Mouse (Mus musculus) limb, embryonic 13.5 days (tissue): ENCODE measurements around the gene Arhgdib. TPM values are rescaled to one million over a fixed set of nuclear protein-coding genes. Genes with fewer than 3 reads are reported as not detected.
A peak's percentile ranks its signal among the peaks of the same experiment; 100 is the strongest.

Experiments
- ATAC-seq: fragments of 200-750 bp; cut with Nextera tagmentation; 2 replicates; pipeline ENCODE4 v1.8.0; 2017; ENCODE audit warnings: low read depth, moderate number of reproducible peaks, moderate TSS enrichment; ENCODE audit not compliant: low FRiP score
- H3K27ac ChIP-seq: fragments of 300-500 bp; sonication (generic); 2 replicates; pipeline ENCODE4 v1.5.1; 2015; ENCODE audit warnings: inconsistent platforms, mild to moderate bottlenecking, moderate library complexity
- H3K27me3 ChIP-seq: fragments of 300-500 bp; sonication (generic); 2 replicates; pipeline ENCODE4 v1.6.1; 2015; ENCODE audit warnings: mild to moderate bottlenecking, inconsistent platforms
- H3K36me3 ChIP-seq: fragments of 300-500 bp; sonication (generic); 2 replicates; pipeline ENCODE4 v1.6.1; 2015; ENCODE audit warnings: inconsistent platforms, mild to moderate bottlenecking, moderate library complexity
- H3K4me1 ChIP-seq: fragments of 300-500 bp; sonication (generic); 2 replicates; pipeline ENCODE4 v1.6.1; 2015; ENCODE audit warnings: inconsistent platforms
- H3K4me2 ChIP-seq: fragments of 300-500 bp; sonication (generic); replicated peaks from 2 replicates; pipeline ENCODE4 v1.6.1; 2015; ENCODE audit warnings: inconsistent platforms, mild to moderate bottlenecking, moderate library complexity
- H3K4me3 ChIP-seq: fragments of 300-500 bp; sonication (generic); 2 replicates; pipeline ENCODE4 v1.5.1; 2015; ENCODE audit warnings: moderate library complexity, mild to moderate bottlenecking, inconsistent platforms
- H3K9ac ChIP-seq: fragments of 300-500 bp; sonication (generic); 2 replicates; pipeline ENCODE4 v1.6.1; 2015; ENCODE audit warnings: mild to moderate bottlenecking, inconsistent platforms
- H3K9me3 ChIP-seq: fragments of 300-500 bp; sonication (generic); 2 replicates; pipeline ENCODE4 v1.6.1; 2016; ENCODE audit warnings: inconsistent platforms
- WGBS: fragments of 180-500 bp; shearing (Covaris S2); methylation state at CpG from one replicate; pipeline ENCODE4 v1.1.7; 2015; 5-methylcytosine and 5-hydroxymethylcytosine counted together
- polyA plus RNA-seq: library from polyadenylated mRNA; unstranded; fragments of >200 nt; fragmentation: Nextera tagmentation; extraction: Ambion mirVana; gene quantifications from 2 replicates; pipeline ENCODE4 v1.2.1, GENCODE M21; 2015

Arhgdib gene
- polyA plus RNA-seq, 1 experiment from 2014 or later: 75.3 TPM

- Histone ChIP-seq H3K4me3 (no peak overlapping the region), H3K4me1 (peaks cover 41% of the 10 kb centered on the region), H3K36me3 (no peaks in the 10 kb centered on the region), H3K27ac (peak overlapping the region; percentile 85; the same call in 1 of the 2 replicates), H3K4me2 (peak overlapping the region; percentile 57; the same call in 1 of the 2 replicates), H3K9ac (no peak overlapping the region), H3K9me3 (no peaks in the 10 kb centered on the region), H3K27me3 (no peaks in the 10 kb centered on the region)
- 73% methylated on average over 6 of the region's 6 CpGs for WGBS
- no peak for ATAC-seq
Measured at GRCm38 (mm10) chr6:136914234-136914633, 27.5 kb downstream of the Arhgdib start.

DNA sequence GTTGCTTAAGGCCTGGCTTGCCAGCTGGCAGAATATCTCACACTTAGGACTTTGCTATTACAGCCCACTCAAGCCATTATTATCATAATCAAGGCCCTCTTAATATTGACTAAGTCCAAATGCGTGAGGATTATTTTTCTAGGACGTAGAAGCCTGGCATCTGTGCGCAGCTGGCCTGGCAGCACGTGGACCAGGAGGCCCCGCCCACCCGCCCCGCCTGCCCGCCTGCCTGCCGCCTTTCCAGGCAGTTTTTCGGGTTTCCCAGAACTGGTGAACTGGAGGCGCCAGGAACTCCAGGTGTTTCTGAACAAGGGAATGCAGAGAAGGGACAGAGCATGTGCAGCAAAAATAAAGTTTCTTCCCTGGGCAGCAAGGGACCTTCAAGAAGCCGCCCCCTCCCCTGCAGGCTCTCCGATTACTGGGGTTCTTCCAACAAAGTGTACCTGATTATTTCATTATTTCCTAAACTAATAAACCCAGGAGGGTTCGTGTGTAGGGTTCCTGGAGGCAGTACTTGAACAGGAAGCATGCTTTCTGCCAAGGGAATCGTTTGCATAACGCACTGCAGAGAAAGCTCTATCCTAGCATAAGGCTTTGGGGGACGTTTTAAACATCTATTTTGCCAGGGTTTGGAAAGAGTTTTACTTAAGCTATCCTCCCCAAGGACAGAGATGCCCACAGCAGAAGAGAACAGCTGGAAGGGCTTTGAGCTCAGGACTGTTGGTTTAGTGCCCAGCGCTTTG is 28.1 kb downstream of the Arhgdib start:
- peak; percentile 83 for ATAC-seq
- no peaks in the 10 kb centered on the region for H3K27me3 ChIP-seq
- peaks cover 40% of the 10 kb centered on the region for H3K4me1 ChIP-seq
- H3K27ac ChIP-seq: peak overlapping the region; percentile 85
- peak overlapping the region; percentile 21 for H3K4me3 ChIP-seq
- 6% methylated on average over 18 of the region's 18 CpGs for WGBS
- H3K9ac ChIP-seq: peak overlapping the region; percentile 43; the same call in 1 of the 2 replicates
- H3K4me2 ChIP-seq: peak overlapping the region; percentile 57
- H3K9me3 ChIP-seq: no peaks in the 10 kb centered on the region
- H3K36me3 ChIP-seq: no peaks in the 10 kb centered on the region

- 63% methylated on average over 1 of the region's 2 CpGs for WGBS
- no peak for ATAC-seq
Measured at GRCm38 (mm10) chr6:136912751-136913265, 28.9 kb downstream of the Arhgdib start.

DNA sequence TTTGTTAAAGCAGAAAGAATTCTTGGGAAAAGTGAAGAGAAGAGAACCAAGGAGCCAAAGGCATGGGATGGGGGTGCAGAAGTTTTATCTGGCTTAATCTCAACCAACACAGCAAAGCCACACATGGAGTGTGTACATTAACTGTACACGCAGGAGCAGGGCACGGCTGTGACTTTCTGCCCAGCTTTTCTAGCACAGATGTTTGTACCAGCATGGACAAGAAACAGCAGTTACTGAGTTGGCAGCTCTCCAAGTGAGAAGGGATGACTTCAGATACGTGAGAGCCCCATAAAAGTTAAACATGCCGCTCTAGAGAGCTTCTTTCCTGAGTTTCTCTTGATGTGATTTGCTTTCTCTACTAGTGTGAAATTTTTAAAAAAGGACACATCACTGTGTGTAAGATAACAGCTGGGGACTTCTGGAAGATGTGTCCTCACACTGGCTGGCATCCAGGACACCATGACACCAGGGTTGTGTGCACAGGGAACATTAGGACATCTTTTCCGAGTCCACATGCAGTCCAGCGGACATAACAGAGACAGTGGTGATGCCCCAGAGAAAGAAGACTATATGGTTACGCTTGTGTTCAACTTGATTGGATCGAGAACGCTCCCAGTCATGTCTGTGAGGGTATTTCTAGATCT is 31.3 kb downstream of the Arhgdib start:
- 59% methylated on average over 9 of the region's 9 CpGs for WGBS
- peak; percentile 35; the same call in 1 of the 2 replicates for ATAC-seq
- no peak overlapping the region for H3K4me3 ChIP-seq
- peaks cover 29% of the 10 kb centered on the region for H3K4me1 ChIP-seq
- no peaks in the 10 kb centered on the region for H3K36me3 ChIP-seq
- H3K27me3 ChIP-seq: no peaks in the 10 kb centered on the region
- no peak overlapping the region for H3K4me2 ChIP-seq
- no peak overlapping the region for H3K9ac ChIP-seq
- no peak overlapping the region for H3K27ac ChIP-seq
- H3K9me3 ChIP-seq: no peaks in the 10 kb centered on the region

More at GRCm38 (mm10) chr6:136912751-136913265, 28.9 kb downstream of the Arhgdib start:
- H3K9ac ChIP-seq: no peak overlapping the region
- H3K36me3 ChIP-seq: no peaks in the 10 kb centered on the region
- H3K4me3 ChIP-seq: no peak overlapping the region
- H3K4me1 ChIP-seq: peaks cover 32% of the 10 kb centered on the region
- H3K27ac ChIP-seq: peak overlapping the region; percentile 85
- H3K27me3 ChIP-seq: no peaks in the 10 kb centered on the region
- no peaks in the 10 kb centered on the region for H3K9me3 ChIP-seq
- H3K4me2 ChIP-seq: no peak overlapping the region

DNA sequence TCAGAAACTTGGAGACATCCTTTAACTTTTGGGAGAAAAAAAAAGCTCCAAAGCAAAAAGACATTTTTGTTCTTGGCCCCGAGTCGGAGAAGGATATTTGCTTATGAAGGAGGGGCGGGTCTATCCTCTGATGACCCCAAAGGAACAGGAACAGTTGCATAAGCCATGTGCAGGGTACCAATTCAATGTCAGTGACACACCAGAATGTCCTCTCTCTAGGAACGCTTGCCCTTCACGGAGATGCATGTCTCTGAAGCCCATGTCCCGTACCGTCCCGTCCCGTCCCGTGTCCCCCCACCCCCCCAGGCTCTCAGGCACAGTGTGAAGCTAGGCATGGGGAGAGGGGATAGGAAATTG is 34.8 kb downstream of the Arhgdib start:
- no peak for ATAC-seq
- no peaks in the 10 kb centered on the region for H3K36me3 ChIP-seq
- no peak overlapping the region for H3K27ac ChIP-seq
- no peaks in the 10 kb centered on the region for H3K9me3 ChIP-seq
- H3K4me3 ChIP-seq: no peak overlapping the region
- no peaks in the 10 kb centered on the region for H3K27me3 ChIP-seq
- H3K9ac ChIP-seq: no peak overlapping the region
- H3K4me2 ChIP-seq: no peak overlapping the region
- WGBS: 85% methylated on average over 10 of the region's 10 CpGs
- peaks cover 10% of the 10 kb centered on the region for H3K4me1 ChIP-seq

DNA sequence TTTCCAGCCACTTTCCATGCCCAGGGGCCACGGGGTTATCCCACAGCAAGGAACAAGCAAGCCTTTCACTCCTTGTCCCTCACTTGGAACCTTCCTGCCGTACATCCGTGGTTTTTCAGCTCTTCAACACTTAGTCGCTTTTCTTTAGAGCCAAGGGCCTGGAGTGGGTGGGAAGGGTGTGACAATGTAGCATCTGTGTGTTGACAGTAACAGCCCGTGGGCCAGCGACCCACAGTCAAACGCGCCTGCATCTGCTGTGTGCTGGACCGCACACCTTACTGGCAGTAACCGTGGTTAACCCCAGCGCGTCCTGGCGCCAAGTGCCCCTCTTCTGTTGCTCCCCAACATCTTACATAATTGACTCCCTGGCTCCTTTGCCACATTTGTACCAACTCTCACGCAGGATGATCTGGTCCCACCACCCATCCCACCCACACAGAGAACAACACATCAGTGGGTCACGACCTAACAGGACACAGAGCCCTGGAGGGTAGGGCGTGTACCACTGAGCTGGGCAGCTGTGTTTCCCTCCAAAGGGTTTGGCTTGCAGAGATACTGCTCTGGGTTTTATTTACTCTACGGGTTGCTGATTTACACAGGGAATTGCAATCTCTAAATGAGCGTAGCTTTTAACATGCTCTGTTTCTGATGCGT is 35.3 kb downstream of the Arhgdib start:
- H3K27me3 ChIP-seq: no peaks in the 10 kb centered on the region
- no peak overlapping the region for H3K9ac ChIP-seq
- H3K4me2 ChIP-seq: no peak overlapping the region
- WGBS: 82% methylated on average over 19 of the region's 19 CpGs
- H3K36me3 ChIP-seq: no peaks in the 10 kb centered on the region
- ATAC-seq: no peak
- H3K9me3 ChIP-seq: no peaks in the 10 kb centered on the region
- H3K27ac ChIP-seq: no peak overlapping the region; the same call in 1 of the 2 replicates
- no peak overlapping the region for H3K4me3 ChIP-seq
- H3K4me1 ChIP-seq: peaks cover 10% of the 10 kb centered on the region

- 80% methylated on average over 8 of the region's 8 CpGs for WGBS
- no peak for ATAC-seq
Measured at GRCm38 (mm10) chr6:136903885-136904470, 37.7 kb downstream of the Arhgdib start.

DNA sequence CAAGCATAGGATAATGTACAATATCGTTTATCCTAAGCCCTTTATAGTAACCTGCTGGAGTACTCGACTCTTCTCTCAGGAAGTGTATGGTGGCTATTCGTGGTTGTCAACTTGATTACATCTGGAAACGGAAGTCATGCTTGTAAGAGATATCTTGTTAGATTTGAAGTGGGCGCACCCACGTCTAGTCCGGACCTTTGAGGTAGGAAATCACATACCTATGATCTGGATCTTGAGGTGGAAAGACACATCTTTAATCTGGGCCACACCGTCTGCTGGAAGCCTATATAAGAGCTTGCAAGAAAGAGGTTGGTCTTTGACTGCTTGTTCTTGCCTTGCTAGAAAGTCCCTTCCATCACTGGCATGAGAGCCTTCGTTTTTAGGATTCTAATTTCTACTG is 39.2 kb downstream of the Arhgdib start:
- 90% methylated on average over 9 of the region's 9 CpGs for WGBS
- ATAC-seq: no peak
- Histone ChIP-seq H3K9me3 (no peaks in the 10 kb centered on the region), H3K4me3 (no peak overlapping the region), H3K4me1 (peaks cover 6% of the 10 kb centered on the region; the same call in 1 of the 2 replicates), H3K4me2 (no peak overlapping the region), H3K36me3 (no peaks in the 10 kb centered on the region), H3K9ac (no peak overlapping the region), H3K27ac (no peak overlapping the region), H3K27me3 (no peaks in the 10 kb centered on the region)

More at GRCm38 (mm10) chr6:136903885-136904470, 37.7 kb downstream of the Arhgdib start:
- H3K9me3 ChIP-seq: no peaks in the 10 kb centered on the region
- no peaks in the 10 kb centered on the region for H3K4me1 ChIP-seq
- no peaks in the 10 kb centered on the region for H3K27me3 ChIP-seq
- H3K27ac ChIP-seq: no peak overlapping the region
- H3K36me3 ChIP-seq: no peaks in the 10 kb centered on the region
- H3K9ac ChIP-seq: no peak overlapping the region
- no peak overlapping the region for H3K4me2 ChIP-seq
- H3K4me3 ChIP-seq: no peak overlapping the region

DNA sequence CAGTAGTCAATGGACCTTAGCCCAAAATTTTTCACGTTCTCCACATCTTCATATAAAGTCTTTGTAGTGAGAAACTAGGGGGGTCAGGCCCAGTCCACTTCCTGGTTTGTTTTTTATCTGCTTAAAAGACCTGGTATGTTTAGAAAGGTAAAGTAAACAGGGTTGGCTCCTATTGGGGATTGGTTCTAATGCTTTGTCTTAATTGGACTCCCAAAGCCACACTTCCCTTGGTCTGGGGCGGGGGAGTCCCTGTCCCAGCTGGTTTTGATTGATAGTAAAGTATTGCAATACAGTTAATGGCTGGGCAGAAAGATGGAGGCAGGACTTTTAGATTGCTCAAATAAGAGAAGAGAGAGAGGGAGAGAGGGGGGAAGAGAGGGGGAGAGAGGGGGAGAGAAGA is 40.7 kb downstream of the Arhgdib start:
- WGBS: 56% methylated on average over 2 of the region's 2 CpGs
- Histone ChIP-seq H3K9me3 (no peaks in the 10 kb centered on the region), H3K4me2 (no peak overlapping the region), H3K27ac (no peak overlapping the region), H3K9ac (no peak overlapping the region), H3K4me1 (peaks cover 6% of the 10 kb centered on the region; the same call in 1 of the 2 replicates), H3K27me3 (no peaks in the 10 kb centered on the region), H3K36me3 (no peaks in the 10 kb centered on the region), H3K4me3 (no peak overlapping the region)
- ATAC-seq: no peak

GRCm38 (mm10) chr6:136900369-136901009 is 41.2 kb downstream of the Arhgdib start:
- no peak overlapping the region for H3K4me3 ChIP-seq
- no peak overlapping the region for H3K4me2 ChIP-seq
- peaks cover 6% of the 10 kb centered on the region; the same call in 1 of the 2 replicates for H3K4me1 ChIP-seq
- H3K27ac ChIP-seq: no peak overlapping the region
- no peaks in the 10 kb centered on the region for H3K27me3 ChIP-seq
- ATAC-seq: no peak
- no peaks in the 10 kb centered on the region for H3K36me3 ChIP-seq
- H3K9ac ChIP-seq: no peak overlapping the region
- 77% methylated on average over 4 of the region's 4 CpGs for WGBS
- no peaks in the 10 kb centered on the region for H3K9me3 ChIP-seq

- H3K27me3 ChIP-seq: no peaks in the 10 kb centered on the region
- no peak overlapping the region for H3K4me3 ChIP-seq
- ATAC-seq: no peak
- H3K36me3 ChIP-seq: no peaks in the 10 kb centered on the region
- H3K9ac ChIP-seq: no peak overlapping the region
- H3K27ac ChIP-seq: no peak overlapping the region
- peaks cover 20% of the 10 kb centered on the region for H3K4me1 ChIP-seq
- H3K4me2 ChIP-seq: no peak overlapping the region
- WGBS: 78% methylated on average over 2 of the region's 2 CpGs
- no peaks in the 10 kb centered on the region for H3K9me3 ChIP-seq
Measured at GRCm38 (mm10) chr6:136898954-136899353, 42.7 kb downstream of the Arhgdib start.
